Mouse (Mus musculus): ENCODE data around the gene Syde2. TPM values are rescaled to one million over a fixed set of nuclear protein-coding genes. Genes with fewer than 3 reads are reported as not detected.

The Syde2 gene
- total and polyA plus RNA-seq, 3 experiments = 0.02 to 0.76 TPM; not detected in 1

DNA sequence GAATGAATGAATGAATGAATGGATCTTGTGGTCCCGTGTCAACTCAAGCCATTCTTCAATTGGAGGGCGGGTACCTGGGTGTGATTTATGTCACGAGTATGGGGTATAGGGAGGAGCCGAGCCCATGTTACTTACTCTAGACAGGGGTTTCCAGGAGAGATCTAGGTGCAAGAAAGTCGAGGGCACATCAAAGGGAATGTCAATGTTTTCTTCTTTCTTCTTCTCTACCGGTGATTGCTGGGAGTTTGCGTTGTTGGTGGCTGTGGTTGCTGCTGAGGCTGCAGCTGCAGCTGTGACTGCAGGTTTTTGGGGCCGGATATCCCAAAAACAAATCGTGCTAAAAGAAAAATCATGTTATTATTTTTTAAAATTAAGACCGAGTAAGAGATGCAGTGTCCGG is 75.5 kb downstream of the Syde2 start:
- no peak for DNase-seq (ENCODE audit: low spot score)
- Histone ChIP-seq H3K9me3 (replicated peaks) (no peaks in the 10 kb centered on the region), H3K4me3 (ENCODE audit: low read depth, low read length) (no peak overlapping the region), H3K27me3 (ENCODE audit: insufficient read depth, low read length) (no peaks in the 10 kb centered on the region; the same call in 1 of the 2 replicates), H3K36me3 (replicated peaks) (no peaks in the 10 kb centered on the region), H3K4me1 (ENCODE audit: insufficient read depth, low read depth, low read length) (peaks cover 23% of the 10 kb centered on the region)
- TF ChIP-seq GATA2 (IDR thresholded peaks at IDR 0.05; ENCODE audit: borderline replicate concordance, low read depth, low read length) (no peak), POLR2AphosphoS5 (IDR thresholded peaks at IDR 0.05; ENCODE audit: insufficient replicate concordance, low read depth, low read length) (no peak), CTCF (IDR thresholded peaks at IDR 0.05; ENCODE audit: low read depth, low read length) (no peak), GATA1 (IDR thresholded peaks at IDR 0.05; ENCODE audit: borderline replicate concordance, low read length) (no peak), TAL1 (conservative IDR thresholded peaks at IDR 0.05; ENCODE audit: low read depth, low read length) (no peak)
- no peak for ATAC-seq (ENCODE audit: extremely low read depth, insufficient number of reproducible peaks, low FRiP score, poor library complexity, severe bottlenecking)

DNA sequence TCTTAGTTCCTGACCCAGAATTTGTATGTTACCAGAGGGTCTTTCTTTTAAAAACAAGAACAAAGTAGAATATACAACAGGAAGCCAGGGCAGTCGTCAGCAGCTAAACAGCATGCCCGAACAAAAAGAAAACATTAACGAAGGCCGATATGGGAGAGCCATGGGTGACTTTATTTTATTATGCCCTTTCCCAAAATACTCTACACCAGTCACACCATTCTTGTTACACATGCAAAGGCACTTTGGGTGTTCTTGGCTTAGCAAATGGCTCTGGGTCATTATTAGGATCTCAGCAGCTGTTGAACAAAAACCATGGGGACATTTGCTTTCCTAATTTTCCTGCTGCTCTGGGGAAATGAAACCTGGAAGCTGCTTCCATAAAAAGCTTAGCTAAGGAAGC is 81.6 kb downstream of the Syde2 start:
- ATAC-seq (ENCODE audit: extremely low read depth, insufficient number of reproducible peaks, low FRiP score, poor library complexity, severe bottlenecking) = no peak
- Histone ChIP-seq H3K4me3 (ENCODE audit: low read depth, low read length) (no peak overlapping the region), H3K4me1 (ENCODE audit: insufficient read depth, low read depth, low read length) (peaks cover 17% of the 10 kb centered on the region), H3K27me3 (ENCODE audit: insufficient read depth, low read length) (no peaks in the 10 kb centered on the region), H3K36me3 (replicated peaks) (no peaks in the 10 kb centered on the region), H3K9me3 (replicated peaks) (no peaks in the 10 kb centered on the region)
- TF ChIP-seq GATA1 (IDR thresholded peaks at IDR 0.05; ENCODE audit: borderline replicate concordance, low read length) (no peak), POLR2AphosphoS5 (IDR thresholded peaks at IDR 0.05; ENCODE audit: insufficient replicate concordance, low read depth, low read length) (no peak), TAL1 (conservative IDR thresholded peaks at IDR 0.05; ENCODE audit: low read depth, low read length) (no peak), GATA2 (IDR thresholded peaks at IDR 0.05; ENCODE audit: borderline replicate concordance, low read depth, low read length) (no peak), CTCF (IDR thresholded peaks at IDR 0.05; ENCODE audit: low read depth, low read length) (no peak)
- DNase-seq (ENCODE audit: low spot score) = no peak

Other genes with a start within 250 kb of the Syde2 start
- gene Ddah1, start 229.2 kb upstream of the Syde2 start, total RNA-seq (2014; fragmentation: Nextera tagmentation) = not detected in 2 replicates
- 0.06 and 0.16 TPM in 2 replicates for gene Ddah1, start 229.2 kb upstream of the Syde2 start, total RNA-seq (2017)
- not detected in 2 replicates for gene Ddah1, start 229.2 kb upstream of the Syde2 start, polyA plus RNA-seq (2012)
- gene Bcl10, start 65.1 kb upstream of the Syde2 start, total RNA-seq (2014; fragmentation: Nextera tagmentation) = 34.2 and 42.4 TPM in 2 replicates
- 51.3 and 53.9 TPM in 2 replicates for gene Bcl10, start 65.1 kb upstream of the Syde2 start, total RNA-seq (2017)
- 17.5 and 24.4 TPM in 2 replicates for gene Bcl10, start 65.1 kb upstream of the Syde2 start, polyA plus RNA-seq (2012)
- gene 2410004B18Rik, start 49.9 kb upstream of the Syde2 start, total RNA-seq (2014; fragmentation: Nextera tagmentation) = 24.8 and 26.9 TPM in 2 replicates
- 57.5 and 60.6 TPM in 2 replicates for gene 2410004B18Rik, start 49.9 kb upstream of the Syde2 start, total RNA-seq (2017)
- 45.9 and 57.4 TPM in 2 replicates for gene 2410004B18Rik, start 49.9 kb upstream of the Syde2 start, polyA plus RNA-seq (2012)
- not detected in 2 replicates for gene Wdr63, start 120.3 kb downstream of the Syde2 start, total RNA-seq (2014; fragmentation: Nextera tagmentation)
- 0.35 TPM in 1 of 2 replicates, not detected in the other for gene Wdr63, start 120.3 kb downstream of the Syde2 start, total RNA-seq (2017)
- gene Wdr63, start 120.3 kb downstream of the Syde2 start, polyA plus RNA-seq (2012) = not detected in 2 replicates
- gene Mcoln3, start 129.6 kb downstream of the Syde2 start, total RNA-seq (2014; fragmentation: Nextera tagmentation) = not detected in 2 replicates
- gene Mcoln3, start 129.6 kb downstream of the Syde2 start, total RNA-seq (2017) = not detected in 2 replicates
- not detected in 2 replicates for gene Mcoln3, start 129.6 kb downstream of the Syde2 start, polyA plus RNA-seq (2012)
- gene Mcoln2, start 162.0 kb downstream of the Syde2 start, total RNA-seq (2014; fragmentation: Nextera tagmentation) = not detected in 2 replicates
- 0.12 and 0.66 TPM in 2 replicates for gene Mcoln2, start 162.0 kb downstream of the Syde2 start, total RNA-seq (2017)
- gene Mcoln2, start 162.0 kb downstream of the Syde2 start, polyA plus RNA-seq (2012) = not detected in 2 replicates
- not detected in 2 replicates for gene Lpar3, start 233.1 kb downstream of the Syde2 start, total RNA-seq (2014; fragmentation: Nextera tagmentation)
- 0.11 TPM in 1 of 2 replicates, not detected in the other for gene Lpar3, start 233.1 kb downstream of the Syde2 start, total RNA-seq (2017)
- gene Lpar3, start 233.1 kb downstream of the Syde2 start, polyA plus RNA-seq (2012) = not detected in 2 replicates

Data from G1E (cell line).